Mouse (Mus musculus): ENCODE data around the gene Hps4. TPM values are rescaled to one million over a fixed set of nuclear protein-coding genes. Genes with fewer than 3 reads are reported as not detected.

The Hps4 gene
- total RNA-seq, 2 experiments from 2014 or later: 32.8 to 37.2 TPM

DNA sequence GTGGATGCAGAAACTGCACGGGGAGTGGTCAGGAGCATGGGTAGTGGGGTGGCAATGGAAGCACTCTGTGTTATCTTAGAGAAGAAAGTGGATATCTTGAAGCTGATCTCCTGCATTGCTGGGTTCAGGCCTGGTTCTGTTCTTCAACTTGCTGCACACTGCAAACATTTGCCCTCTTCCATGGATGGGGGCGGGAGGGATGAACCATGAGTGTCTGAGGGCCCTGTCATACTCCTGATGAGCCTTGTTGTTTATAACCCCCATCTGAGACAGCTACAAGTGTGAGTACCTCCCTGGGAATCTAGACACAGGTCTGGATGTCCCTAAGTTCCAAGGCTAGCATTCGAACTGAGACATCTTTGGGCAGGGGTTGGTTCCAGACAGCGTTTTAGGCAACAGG lies 21.5 kb upstream of the Hps4 start:
- DNase-seq (ENCODE audit: low spot score in 2 of 2): no peak

DNA sequence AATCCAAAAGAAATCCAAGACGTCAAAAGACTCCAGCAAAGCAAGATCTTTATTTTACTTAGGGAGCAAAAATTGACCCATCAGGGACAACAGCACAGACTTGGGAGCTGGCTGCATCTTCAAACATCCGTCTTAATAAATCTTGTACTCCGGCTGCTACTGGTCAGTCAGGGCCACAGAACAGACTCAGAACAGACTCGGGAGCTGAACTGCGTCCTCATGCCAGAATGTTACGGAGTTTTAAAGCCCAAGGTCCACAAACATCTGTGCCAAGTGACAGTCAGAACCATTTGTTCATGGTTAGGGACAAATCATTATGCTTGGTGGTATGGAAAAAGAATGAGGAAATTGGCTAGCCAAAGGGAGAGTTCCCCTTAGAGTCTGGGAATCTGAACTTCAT lies 19.6 kb upstream of the Hps4 start:
- DNase-seq (ENCODE audit: low spot score in 2 of 2): no peak

DNA sequence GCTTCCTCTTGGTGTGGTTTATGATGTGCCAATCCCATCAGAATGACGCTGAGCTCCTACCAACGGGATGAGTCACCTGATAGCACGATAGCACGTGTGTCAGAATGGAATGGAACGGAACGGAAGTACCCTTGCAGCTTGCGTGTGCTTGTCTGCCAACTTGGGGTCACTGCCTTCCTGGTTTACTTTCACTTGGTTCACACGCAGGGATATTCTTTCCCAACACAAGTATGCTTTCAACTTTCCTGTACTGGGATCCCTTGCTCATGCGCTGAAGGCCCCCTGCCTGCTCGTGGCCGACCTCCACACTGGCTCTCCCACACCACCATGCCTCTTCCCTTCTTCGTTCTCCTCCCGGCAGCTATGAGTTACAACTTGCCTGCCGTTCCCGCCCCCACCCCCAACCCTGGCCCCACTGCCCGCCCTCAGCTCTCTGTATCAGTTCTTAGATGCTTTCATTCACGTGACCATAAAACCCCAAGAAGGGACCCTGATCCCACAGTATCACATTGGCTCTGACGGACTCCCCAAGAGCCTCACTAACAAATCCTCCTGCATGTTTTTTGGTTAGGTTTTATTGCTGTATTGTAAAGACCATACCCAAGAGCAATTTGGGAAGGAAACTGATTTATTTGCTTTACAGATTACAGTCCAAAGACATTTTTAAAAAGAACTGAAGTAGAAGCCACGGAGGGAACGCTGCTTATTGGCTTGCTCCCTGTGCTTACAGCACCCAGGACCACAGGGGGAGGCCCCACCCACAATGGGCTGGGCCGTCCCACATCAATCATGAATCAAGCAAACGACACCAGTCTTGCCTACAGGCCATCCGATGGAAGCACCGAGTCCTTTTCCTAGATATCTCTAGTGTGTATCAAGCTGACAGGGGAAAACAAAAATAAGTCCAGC lies 18.0 kb upstream of the Hps4 start:
- DNase-seq (ENCODE audit: low spot score in 2 of 2): no peak

DNA sequence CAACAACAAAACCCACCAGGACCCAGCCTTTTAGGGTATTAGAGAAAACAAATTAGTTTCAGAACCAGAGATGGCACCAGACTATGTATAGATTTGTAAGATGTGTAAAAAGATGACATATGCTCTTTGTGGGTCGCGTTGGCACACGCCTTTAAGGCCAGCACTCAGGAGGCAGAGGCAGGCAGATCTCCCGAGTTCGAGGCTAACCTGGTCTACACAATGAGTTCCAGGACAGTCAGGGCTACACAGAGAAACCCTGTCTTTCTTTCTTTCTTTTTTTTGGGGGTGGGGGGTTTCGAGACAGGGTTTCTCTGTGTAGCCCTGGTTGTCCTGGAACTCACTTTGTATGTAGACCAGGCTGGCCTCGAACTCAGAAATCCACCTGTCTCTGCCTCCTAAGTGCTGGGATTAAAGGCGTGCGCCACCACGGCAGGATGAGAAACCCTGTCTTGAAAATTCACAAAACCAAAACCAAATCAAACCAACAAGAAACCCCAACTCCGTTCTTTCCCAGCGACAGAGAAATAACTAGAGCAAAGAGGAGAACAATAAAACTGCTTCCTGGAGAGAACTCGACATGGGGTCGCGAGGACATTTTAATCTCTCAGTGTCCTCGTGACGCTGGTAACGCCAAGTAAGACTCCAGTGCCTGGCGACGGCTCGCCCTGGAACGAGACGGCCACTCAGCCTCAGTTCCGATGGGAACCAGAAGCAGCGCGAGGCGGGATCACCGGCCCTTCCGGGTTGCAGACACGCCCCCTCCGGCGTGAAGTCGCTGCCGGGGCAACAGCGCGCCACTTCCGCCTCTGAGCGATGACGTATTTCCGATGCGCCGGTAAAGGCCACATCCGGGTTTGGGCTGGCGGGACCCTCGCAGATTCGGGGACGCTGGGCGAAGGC lies 17.1 kb upstream of the Hps4 start, which contains the start of gene Tfip11:
TSS of gene Tfip11 (plus strand) at position 813 of the 900 bp plus-strand sequence.
- peak; percentile 93 to 95 for DNase-seq (ENCODE audit: low spot score in 2 of 2)

DNA sequence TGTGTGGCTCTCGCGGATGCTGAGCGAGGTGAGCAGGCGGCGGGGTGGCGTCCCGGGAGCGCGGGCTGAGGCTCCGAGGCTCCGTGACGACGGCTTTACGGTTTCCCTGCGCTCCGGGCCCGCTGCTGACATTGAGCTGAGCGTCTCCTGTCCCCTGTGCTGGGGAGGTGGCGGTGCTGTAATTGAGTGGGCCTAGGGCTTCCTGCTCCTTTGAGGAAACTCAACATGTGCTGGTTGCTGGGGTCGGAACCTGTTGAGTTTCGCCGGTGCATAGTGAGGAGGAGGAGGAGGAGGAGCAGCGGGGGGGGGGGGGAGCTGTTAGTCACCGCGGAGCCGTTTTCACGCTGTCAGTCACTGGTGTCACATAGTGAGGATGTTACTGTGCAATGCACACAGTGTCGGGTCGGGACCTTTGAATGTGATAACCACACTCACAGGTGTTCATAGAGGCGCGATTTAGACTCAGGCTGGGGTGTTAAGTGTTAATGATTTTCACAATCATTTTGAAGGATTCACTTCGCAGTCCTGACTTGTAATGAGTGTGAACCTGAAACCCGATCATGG lies 16.4 kb upstream of the Hps4 start:
- DNase-seq (ENCODE audit: low spot score in 2 of 2): no peak

DNA sequence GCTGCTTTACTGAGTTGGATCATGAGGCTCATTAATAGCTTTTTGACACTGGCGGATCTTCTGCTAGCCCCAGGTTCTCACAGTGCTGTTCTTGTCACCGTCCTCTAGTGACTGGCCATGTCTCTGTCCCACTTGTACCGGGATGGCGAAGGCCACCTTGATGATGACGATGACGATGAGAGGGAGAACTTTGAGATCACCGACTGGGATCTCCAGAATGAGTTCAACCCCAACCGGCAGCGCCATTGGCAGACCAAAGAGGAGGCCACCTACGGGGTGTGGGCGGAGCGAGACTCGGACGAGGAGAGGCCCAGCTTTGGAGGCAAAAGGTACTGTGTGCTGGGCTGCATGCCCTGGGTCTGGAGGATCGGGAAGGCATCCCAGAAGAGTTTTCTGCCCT lies 15.0 kb upstream of the Hps4 start:
- DNase-seq (ENCODE audit: low spot score in 2 of 2): no peak

DNA sequence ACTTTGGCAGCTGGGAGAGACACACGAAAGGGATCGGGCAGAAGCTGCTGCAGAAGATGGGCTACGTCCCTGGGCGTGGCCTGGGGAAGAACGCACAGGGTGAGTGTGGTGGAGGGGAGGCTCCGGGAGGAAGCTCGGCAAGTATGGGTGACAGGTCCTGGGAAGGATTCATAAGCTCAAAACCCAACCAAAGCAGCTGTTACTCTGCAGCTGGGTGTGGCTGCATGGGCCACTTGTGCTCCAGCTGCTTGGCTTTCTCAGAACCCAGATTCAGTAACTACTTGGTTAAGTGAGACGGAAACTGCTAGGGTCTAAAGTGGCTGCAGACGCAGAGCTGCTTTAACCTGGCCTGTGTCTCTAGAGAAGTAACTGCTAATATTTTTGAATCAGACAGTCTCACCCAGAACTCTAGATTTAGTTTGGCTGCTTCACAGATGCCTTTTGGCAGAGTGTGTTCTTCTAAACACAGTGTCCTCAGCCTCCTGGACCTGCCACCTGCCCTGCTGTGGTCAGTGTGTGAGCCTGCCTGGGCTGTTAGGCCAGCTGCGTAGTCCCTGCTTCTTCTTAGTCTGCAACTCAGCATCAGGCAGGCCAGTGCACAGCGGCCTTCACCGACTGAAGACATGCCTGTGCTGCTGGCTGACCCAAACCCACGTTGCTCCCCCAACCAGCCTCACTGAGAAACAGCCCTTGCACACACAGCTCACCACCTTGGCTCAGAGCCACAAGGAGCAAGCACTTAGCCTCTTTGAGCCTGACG lies 12.9 kb upstream of the Hps4 start:
- no peak for DNase-seq (ENCODE audit: low spot score in 2 of 2)

DNA sequence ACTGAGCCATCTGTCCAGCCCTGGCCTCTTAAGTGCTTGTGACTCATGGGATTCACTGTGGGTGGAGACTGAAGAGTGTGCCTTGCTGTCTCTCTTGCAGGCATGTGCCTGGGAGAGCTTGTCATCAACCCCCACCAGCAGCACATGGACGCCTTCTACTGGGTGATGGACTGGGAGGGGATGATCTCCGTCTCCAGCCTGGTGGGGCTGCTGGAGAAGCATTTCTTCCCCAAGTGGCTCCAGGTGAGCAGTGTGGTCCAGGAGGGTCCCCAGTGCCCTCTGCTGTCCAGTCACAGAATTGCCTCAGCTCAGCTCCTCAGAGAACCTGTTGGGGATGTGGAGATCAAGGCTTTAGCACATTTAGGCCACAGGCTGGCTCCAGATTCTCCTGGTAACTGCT lies 7.4 kb upstream of the Hps4 start:
- DNase-seq (ENCODE audit: low spot score in 2 of 2): no peak

DNA sequence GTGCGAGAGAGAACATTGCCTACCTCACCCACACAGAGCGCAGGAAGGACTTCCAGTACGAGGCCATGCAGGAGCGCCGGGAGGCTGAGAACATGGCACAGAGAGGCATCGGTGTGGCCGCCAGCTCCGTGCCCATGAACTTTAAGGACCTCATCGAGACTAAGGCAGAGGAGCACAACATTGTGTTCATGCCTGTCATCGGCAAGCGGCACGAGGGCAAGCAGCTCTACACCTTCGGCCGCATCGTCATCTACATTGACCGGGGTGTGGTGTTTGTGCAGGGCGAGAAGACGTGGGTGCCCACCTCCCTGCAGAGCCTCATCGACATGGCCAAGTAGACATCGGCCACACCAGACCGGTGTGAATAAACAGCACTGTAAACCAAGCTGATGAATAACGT lies 5.9 kb upstream of the Hps4 start:
- no peak for DNase-seq (ENCODE audit: low spot score in 2 of 2)

DNA sequence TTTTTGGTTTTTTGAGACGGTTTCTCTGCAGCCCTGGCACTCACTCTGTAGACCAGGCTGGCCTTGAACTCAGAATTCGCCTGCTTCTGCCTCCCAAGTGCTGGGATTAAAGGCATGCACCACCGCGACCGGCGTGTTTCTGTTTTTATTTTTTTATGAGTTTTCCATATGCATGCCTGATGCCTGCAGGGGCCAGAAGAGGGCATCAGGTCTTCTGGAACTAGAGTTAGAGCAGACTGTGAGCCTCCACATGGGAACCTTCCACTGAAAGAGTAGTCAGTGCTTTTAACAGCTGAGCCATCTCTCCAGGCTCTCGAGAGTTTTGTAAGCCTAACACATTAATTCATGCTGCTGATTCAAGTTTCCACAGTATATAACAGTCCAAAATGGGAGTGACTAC lies 3.7 kb upstream of the Hps4 start:
- no peak for DNase-seq (ENCODE audit: low spot score in 2 of 2)

DNA sequence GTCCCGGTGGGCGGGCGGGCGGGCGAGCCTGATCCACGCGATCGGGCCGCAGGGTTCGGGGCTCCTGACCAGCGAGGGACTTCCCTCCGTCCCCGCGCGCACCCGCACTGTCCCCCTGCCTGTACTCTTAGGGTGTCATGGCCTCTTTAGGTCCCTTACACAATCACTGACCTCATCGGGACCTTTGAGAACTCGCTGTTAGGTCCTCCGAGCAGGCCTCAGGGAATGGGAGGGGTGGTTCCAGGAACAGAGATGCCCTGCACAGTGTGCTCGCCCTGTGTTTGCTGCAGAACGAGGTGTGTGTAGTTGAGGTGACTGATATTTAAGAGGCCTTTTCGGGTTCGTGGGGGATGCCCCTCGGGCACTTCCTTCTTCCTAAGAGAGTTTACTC lies 317 bp downstream of the Hps4 start:
- no peak for DNase-seq (ENCODE audit: low spot score in 2 of 2)

DNA sequence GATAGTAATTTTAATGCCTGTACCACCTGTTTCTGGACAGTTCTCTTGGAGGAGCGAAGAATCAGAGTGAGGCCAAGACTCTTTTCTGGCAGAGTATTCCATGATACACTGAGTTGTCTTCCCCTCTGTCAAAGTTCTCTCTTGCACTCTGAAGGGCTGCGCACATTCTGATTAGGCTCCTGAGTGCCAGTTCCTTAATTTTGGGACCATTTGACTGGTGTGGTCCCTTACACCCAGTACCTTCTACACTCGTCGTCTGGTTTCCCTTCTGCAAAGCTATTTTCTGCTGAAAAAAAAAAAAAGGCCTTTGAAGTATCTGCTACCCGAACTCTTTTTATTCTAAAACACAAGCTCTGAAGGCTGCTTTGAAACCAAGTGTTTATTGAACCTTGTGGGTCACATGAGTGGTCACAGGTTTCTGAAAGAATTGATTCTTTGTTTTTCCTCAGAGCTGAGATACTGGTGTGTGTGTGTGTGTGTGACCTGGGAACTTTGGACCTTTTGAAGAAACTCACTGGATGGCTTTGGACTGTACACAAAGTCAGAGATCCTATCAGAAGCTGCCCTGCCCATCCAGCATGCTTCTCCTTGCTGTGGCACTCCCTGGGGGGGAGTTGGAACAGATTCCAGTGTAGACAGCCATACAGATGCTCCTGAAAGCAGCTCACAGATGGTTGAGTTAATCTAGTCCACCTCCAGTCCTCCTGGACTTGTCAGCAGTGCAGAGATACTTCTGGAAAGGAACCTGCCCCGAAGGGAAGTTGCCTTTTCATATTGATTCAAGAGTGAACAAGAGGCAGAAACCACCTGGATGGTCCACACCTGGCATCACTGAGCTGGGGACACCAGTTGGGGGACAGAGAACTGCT lies 1.4 kb downstream of the Hps4 start:
- DNase-seq (ENCODE audit: low spot score in 2 of 2): no peak

DNA sequence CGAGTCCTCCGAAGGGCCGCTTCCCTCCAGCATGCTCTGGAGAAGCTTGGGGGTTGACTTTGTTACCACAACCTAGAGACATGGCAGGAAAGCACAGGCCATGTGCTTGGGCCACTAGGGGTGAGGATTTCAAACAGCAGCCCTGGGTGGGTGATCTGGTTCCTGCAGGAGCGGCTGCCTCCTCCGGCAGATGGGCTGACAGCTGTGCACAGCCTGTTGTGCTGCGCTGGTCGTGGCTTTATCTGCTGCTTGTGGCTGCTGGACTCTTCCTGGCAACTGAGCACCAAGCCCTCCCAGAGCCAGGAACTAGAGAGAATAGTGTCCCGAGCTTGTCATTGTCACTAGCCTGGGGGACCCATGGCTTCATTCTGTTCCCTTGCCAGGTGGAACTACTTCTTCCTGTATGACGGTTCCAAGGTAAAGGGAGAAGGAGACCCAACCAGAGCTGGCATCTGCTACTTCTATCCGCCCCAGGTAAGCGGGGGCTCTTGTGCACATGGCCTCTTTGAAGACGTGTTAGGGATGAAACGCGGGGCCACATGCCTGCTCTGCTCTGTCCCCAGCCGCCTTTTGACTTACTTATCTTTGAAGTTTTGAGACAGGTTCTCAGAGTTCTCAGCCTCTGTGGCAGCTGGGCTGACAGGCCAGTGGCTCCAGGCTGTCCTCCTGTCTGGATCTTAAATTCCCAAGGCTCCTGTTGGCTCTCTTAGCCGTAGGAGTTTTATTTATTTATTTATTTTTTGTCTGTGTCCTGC lies 3.5 kb downstream of the Hps4 start:
- DNase-seq (ENCODE audit: low spot score in 2 of 2): no peak

DNA sequence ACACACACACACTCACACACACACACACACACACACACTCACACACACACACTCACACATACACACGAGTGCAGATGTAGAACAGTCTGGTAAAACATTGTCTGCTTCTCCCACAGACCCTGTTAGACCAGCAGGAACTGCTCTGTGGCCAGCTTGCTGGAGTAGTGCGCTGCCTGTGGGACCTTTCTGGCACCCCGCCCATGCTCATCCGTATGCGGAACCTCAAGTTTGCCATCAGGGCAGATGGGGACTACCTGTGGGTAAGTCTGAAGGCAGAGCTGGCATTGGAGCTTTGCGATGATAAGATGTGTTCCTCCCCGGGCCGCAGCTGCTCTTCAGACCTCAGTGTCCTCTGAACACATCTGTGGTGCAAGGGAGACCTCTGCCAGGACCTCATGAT lies 6.3 kb downstream of the Hps4 start:
- no peak for DNase-seq (ENCODE audit: low spot score in 2 of 2)

DNA sequence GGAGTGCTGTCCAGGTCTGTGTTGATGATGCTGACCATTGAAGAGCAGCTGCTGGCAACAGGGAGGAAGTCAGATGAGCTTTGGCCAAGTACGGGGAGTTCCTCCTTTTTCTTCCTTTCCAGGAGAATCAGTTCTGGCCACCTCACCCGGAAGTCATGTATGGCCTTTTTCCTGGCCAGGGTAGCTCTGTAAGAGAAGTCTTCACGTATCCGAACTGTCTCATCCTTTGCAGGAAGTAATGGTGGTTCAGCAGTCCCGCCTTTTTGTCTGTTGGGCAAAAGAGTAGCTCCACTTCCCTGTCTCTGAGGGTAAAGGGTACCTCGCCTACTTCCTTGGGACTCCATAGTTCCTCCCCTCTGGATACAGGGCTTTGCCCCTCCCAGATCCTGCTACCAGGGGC lies 12.6 kb downstream of the Hps4 start:
- DNase-seq (ENCODE audit: low spot score in 2 of 2): no peak

DNA sequence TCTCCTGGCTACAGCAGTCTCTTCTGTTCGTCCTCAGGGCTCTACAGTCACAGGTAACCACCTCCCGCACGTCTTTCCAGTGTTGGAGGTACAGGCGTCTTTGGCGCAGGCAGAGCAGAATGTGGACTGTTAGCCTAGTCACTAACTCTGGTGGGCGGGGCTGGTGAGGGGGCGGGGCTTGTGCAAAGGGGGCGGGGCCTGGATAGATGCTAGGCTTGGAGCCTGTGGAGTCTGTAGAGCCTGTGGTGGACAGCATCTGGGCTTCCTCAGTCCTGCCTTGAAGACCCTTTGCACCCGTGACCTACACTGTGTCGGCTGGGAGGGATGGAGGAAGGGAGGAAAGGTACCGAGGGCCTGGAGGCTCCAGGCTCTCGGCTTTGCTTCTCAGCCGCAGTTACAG lies 13.0 kb downstream of the Hps4 start, which contains the start of gene Gm6583:
TSS of gene Gm6583 (minus strand) at position 124 of the 400 bp plus-strand sequence.
- DNase-seq (ENCODE audit: low spot score in 2 of 2): no peak

DNA sequence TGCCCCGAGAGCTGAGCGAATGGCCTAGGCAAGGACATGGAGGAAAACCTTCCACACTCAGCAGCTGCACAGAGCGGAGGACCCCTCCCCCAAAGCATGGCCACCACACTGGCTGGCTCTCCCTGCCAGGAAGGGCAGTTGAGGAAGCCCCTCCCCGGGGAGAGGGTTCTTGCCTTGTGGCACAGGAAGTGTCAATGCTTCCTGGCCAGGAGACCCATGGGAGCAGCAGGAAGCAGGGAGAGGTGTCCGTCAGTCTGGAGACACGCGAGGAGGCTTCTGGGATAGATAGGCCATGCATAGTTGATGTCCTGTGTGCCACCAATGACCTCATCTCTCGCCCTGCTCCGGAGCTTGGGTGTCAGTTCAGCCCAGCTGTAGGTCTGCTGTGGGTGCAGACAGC lies 13.4 kb downstream of the Hps4 start:
- DNase-seq (ENCODE audit: low spot score in 2 of 2): no peak

DNA sequence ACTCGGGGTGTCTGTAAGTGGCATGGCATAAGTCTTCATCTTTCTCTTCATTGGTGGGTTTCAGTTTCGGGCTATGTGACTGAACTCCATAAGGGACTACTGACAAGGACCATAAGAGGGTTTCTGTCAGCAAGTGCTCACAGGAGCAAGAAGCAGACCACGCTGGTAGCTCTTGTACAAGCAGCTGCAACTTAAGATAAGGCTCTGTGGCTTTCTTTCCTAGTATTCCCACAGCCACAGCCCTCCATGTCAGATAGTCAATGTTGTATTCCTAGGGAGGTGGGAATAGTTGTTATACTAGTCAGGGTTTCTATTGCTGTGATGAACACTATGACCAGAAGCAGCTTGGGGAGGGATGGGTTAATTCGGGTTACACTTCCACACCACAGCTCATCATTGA lies 16.6 kb downstream of the Hps4 start:
- no peak for DNase-seq (ENCODE audit: low spot score in 2 of 2)

DNA sequence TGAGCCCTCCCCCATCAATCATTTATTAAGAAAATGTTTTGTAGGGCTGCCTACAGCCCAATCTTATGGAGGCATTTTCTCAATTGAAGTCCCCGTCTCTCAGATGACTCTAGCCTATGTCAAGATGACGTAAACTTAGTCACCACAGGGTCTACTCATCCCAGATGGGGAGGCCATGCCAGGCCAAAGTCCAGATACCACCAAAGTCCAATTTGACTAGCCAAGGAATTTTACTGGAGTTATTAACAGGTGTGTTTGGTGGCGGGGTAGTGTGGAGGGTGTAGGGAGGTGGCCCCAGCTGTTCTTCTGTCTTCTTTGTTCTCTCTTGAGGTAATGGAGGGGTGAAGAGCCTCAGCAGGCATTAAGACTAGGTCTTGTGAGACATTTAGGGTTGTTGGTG lies 17.2 kb downstream of the Hps4 start:
- DNase-seq (ENCODE audit: low spot score in 2 of 2): no peak

All from adrenal gland, postnatal 4 days (tissue).